Comparison of ENCODE assay signal across 9 mouse cellular contexts in the genomic region with DNA sequence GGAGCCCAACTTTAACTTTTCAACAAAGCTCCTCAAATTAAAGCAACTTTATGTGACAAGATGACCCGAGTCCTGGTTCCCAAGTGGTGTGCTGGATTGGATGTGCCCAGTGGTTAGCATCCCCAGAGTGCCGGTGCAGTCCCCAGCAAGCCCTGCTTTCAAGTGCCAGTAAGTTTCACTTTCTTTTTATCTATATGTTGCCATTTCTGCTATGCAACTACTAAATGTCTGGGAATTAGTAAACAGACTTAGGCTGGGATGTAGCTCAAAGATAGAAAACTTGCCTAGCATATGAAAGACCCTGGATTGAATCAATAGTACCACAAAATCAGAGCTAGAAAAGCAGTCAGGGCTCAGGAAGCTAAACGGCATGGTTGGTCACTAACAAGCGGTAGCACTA. TPM values are rescaled to one million over a fixed set of nuclear protein-coding genes. Genes with fewer than 3 reads are reported as not detected.
DNase-seq lines count a peak whose midpoint lies in the region; ATAC-seq and TF ChIP-seq lines count a peak whose summit lies in the region.
"Had no signal": no experiment of that assay in that cellular context is flagged by ENCODE, and none has a peak within 500 bp of the region (broad histone marks: within the 10 kb centered on the region; RNA-seq: fewer than 3 reads in every experiment).

No protein-coding gene starts in this region.

- ATAC-seq in limb, embryonic 14.5 days (ENCODE audit: low FRiP score, low read depth), result no peak

- no peaks in the 10 kb centered on the region for H3K9me3 ChIP-seq in erythroblast, embryonic 14.5 days (ENCODE audit: control insufficient read depth, low read length)
- no peaks in the 10 kb centered on the region for H3K9me3 ChIP-seq in limb, embryonic 14.5 days (ENCODE audit: control insufficient read depth, low read length)

- peaks cover 51% of the 10 kb centered on the region for H3K4me1 ChIP-seq in erythroblast, embryonic 14.5 days (ENCODE audit: control insufficient read depth)
- peaks cover 11% of the 10 kb centered on the region for H3K4me1 ChIP-seq in limb, embryonic 14.5 days (ENCODE audit: control insufficient read depth, insufficient read depth, low read length)

- H3K27ac ChIP-seq in gastrocnemius, adult 2 months, result no peak overlapping the region
- no peak overlapping the region for H3K27ac ChIP-seq in limb, embryonic 14.5 days (replicated peaks; ENCODE audit: low read depth, low read length)

- WGBS in limb, embryonic 14.5 days, result 77% methylated on average over 4 of the region's 4 CpGs

- H3K36me3 ChIP-seq in erythroblast, embryonic 14.5 days (ENCODE audit: control insufficient read depth), result peaks cover 13% of the 10 kb centered on the region
- 0 out of 2 replicates have a peak, but pooled peaks cover 6% of the 10 kb centered on the region for H3K36me3 ChIP-seq in limb, embryonic 14.5 days (ENCODE audit: control insufficient read depth, insufficient read depth, low read length)

- H3K4me2 ChIP-seq in limb, embryonic 14.5 days (replicated peaks; ENCODE audit: low read depth, low read length, severe bottlenecking), result peak overlapping the region; percentile 50

- no peak for TF ChIP-seq CTCF in gastrocnemius, adult 2 months (IDR thresholded peaks at IDR 0.05)

- H3K27me3 ChIP-seq in erythroblast, embryonic 14.5 days (ENCODE audit: control insufficient read depth), result no peaks in the 10 kb centered on the region
- H3K27me3 ChIP-seq in limb, embryonic 14.5 days (ENCODE audit: control insufficient read depth, insufficient read depth, low read length), result no peaks in the 10 kb centered on the region

- TF ChIP-seq POLR2A in limb, embryonic 14.5 days (IDR thresholded peaks at IDR 0.05; ENCODE audit: borderline replicate concordance, extremely low read depth, insufficient read depth, insufficient read length), result no peak

- intact Hi-C loops in gastrocnemius, adult 2 months (cut with DNase I), result loop anchor here (5.0 kb wide), 1 partner anchor 66 kb away; the partner anchor contains the start of gene Spdya

- no peak overlapping the region for H3K9ac ChIP-seq in limb, embryonic 14.5 days (ENCODE audit: low read depth, low read length, severe bottlenecking)

- no peak for DNase-seq in gastrocnemius, adult 2 months
- no peak for DNase-seq in gastrocnemius, postnatal 10 days
- DNase-seq in A20 (ENCODE audit: low read depth, low spot score), result peak; percentile 57
- DNase-seq in limb, embryonic 14.5 days (ENCODE audit: low spot score), result no peak
- DNase-seq in embryo, embryonic 9.5 days (ENCODE audit: extremely low spot score), result no peak
- DNase-seq in adrenal gland, postnatal 14 days, result no peak
- no peak for DNase-seq in layer of hippocampus, adult 9-10 months (ENCODE audit: low spot score)
- DNase-seq: cerebellum, adult 8-10 months had no signal

- peak overlapping the region; percentile 100 for H3K4me3 ChIP-seq in gastrocnemius, adult 2 months
- peak overlapping the region; percentile 74 for H3K4me3 ChIP-seq in erythroblast, embryonic 14.5 days (replicated peaks)
- peak overlapping the region; percentile 6; the same call in 1 of the 2 replicates for H3K4me3 ChIP-seq in limb, embryonic 14.5 days (replicated peaks; ENCODE audit: low read length)

RNA-seq across cellular contexts. Expression of gene Wdr43, which starts 2.3 kb away (rescaled TPM):
- 10 to 100 TPM; 28.1 to 30.4 TPM for total RNA-seq in gastrocnemius, adult 2 months (2021)
- total RNA-seq in gastrocnemius, postnatal 10 days (2021), result 10 to 100 TPM; 28.4 to 34.5 TPM
- 0.45 and 0.56 TPM in 2 replicates for polyA plus RNA-seq in erythroblast, embryonic 14.5 days (2012)
- 47.2 and 57.0 TPM in 2 replicates for polyA plus RNA-seq in limb, embryonic 14.5 days (2012; rRNA removed)
- polyA plus RNA-seq in limb, embryonic 14.5 days (2014; fragmentation: Nextera tagmentation; extraction: Ambion mirVana), result 78.8 and 82.9 TPM in 2 replicates
- 63.9 and 75.8 TPM in 2 replicates for total RNA-seq in adrenal gland, postnatal 14 days (2021)

RNA-seq across cellular contexts. Expression of gene Togaram2, which starts 55.1 kb away (rescaled TPM):
- total RNA-seq in gastrocnemius, adult 2 months (2021), result 1 to 10 TPM; 2.1 to 4.5 TPM
- under 1 TPM; 0.38 to 0.49 TPM for total RNA-seq in gastrocnemius, postnatal 10 days (2021)
- polyA plus RNA-seq in erythroblast, embryonic 14.5 days (2012), result not detected in 2 replicates
- polyA plus RNA-seq in limb, embryonic 14.5 days (2012; rRNA removed), result 0.24 and 0.26 TPM in 2 replicates
- polyA plus RNA-seq in limb, embryonic 14.5 days (2014; fragmentation: Nextera tagmentation; extraction: Ambion mirVana), result 0.08 TPM in 2 replicates
- not detected in 2 replicates for total RNA-seq in adrenal gland, postnatal 14 days (2021)

Comparison
In these comparisons a context has a peak if more than half of its experiments do, and no peak if none do; other contexts are left out.
1. H3K4me3 ChIP-seq: peak in every context shown above with its lines; median percentile 100 in gastrocnemius, adult 2 months; 74 in erythroblast, embryonic 14.5 days; 6 in limb, embryonic 14.5 days.